Mouse (Mus musculus) granulocyte monocyte progenitor cell, adult 5-6 weeks (primary cell): ENCODE results near the gene Tas2r108. TPM values are rescaled to one million over a fixed set of nuclear protein-coding genes. Genes with fewer than 3 reads are reported as not detected.

Source experiments
- ATAC-seq: replicated peaks from 2 replicates; pipeline ENCODE4 v1.8.0; 2016; ENCODE audit warnings: mild to moderate bottlenecking, moderate TSS enrichment, inconsistent platforms; ENCODE audit not compliant: poor library complexity, severe bottlenecking
- total RNA-seq, 2 experiments: library from RNA; stranded (forward) in 1 of 2; stranded (reverse) in 1 of 2; fragments of 200-712, 200-1000 nt in 1 of 2; fragments of >200 nt in 1 of 2; fragmentation: Nextera tagmentation in 1 of 2; gene quantifications; 2 replicates each; pipeline ENCODE4 v1.2.3; 2014 to 2017

Gene Tas2r108
- total RNA-seq (2014; fragmentation: Nextera tagmentation) (not detected in 2 replicates), total RNA-seq (2017) (not detected in 2 replicates)

- ATAC-seq, result no peak
Measured at GRCm38 (mm10) chr6:40493229-40493628, at the start of gene Tas2r108. Gene Tas2r108 (plus strand): TSS chr6:40493529.

- no peak for ATAC-seq
Measured at GRCm38 (mm10) chr6:40448626-40449025, 44.7 kb upstream of the Tas2r108 start.

- ATAC-seq, result peak; percentile 65
Measured at GRCm38 (mm10) chr6:40454436-40455041, 38.8 kb upstream of the Tas2r108 start.

- ATAC-seq, result peak; percentile 92
Measured at GRCm38 (mm10) chr6:40465710-40466109, 27.6 kb upstream of the Tas2r108 start.

- ATAC-seq, result peak; percentile 97
Measured at GRCm38 (mm10) chr6:40470916-40471719, 22.2 kb upstream of the Tas2r108 start, which contains the start of gene Ssbp1. Gene Ssbp1 (plus strand): TSS chr6:40471352.

GRCm38 (mm10) chr6:40471720-40472010 is 21.7 kb upstream of the Tas2r108 start:
- no peak for ATAC-seq

GRCm38 (mm10) chr6:40476132-40476531 is 17.2 kb upstream of the Tas2r108 start:
- 0 out of 2 replicates have a peak, but pooled peaks have one; percentile 20 for ATAC-seq

- peak; percentile 66 for ATAC-seq
Measured at GRCm38 (mm10) chr6:40479705-40480104, 13.6 kb upstream of the Tas2r108 start.

GRCm38 (mm10) chr6:40482318-40482717 is 11.0 kb upstream of the Tas2r108 start:
- no peak for ATAC-seq

- ATAC-seq, result no peak
Measured at GRCm38 (mm10) chr6:40490933-40491332, 2.4 kb upstream of the Tas2r108 start, which contains the start of gene Tas2r137. Gene Tas2r137 (plus strand): TSS chr6:40491233.

GRCm38 (mm10) chr6:40519408-40519807 is 26.1 kb downstream of the Tas2r108 start, which contains the start of gene Prss37:
Gene Prss37 (minus strand): TSS chr6:40519508.
- ATAC-seq, result no peak

Other genes starting within 250 kb of the Tas2r108 start
- 23.5 and 24.3 TPM in 2 replicates for gene Agk, start 168.4 kb upstream of the Tas2r108 start, total RNA-seq (2014; fragmentation: Nextera tagmentation)
- 33.6 and 34.0 TPM in 2 replicates for gene Agk, start 168.4 kb upstream of the Tas2r108 start, total RNA-seq (2017)
- 5.3 and 10.0 TPM in 2 replicates for gene E330009J07Rik, start 57.4 kb upstream of the Tas2r108 start, total RNA-seq (2014; fragmentation: Nextera tagmentation)
- gene E330009J07Rik, start 57.4 kb upstream of the Tas2r108 start, total RNA-seq (2017), result 9.8 and 10.0 TPM in 2 replicates
- gene Wee2, start 54.4 kb upstream of the Tas2r108 start, total RNA-seq (2014; fragmentation: Nextera tagmentation), result not detected in 2 replicates
- not detected in 2 replicates for gene Wee2, start 54.4 kb upstream of the Tas2r108 start, total RNA-seq (2017)
- gene Ssbp1, start 22.2 kb upstream of the Tas2r108 start, total RNA-seq (2014; fragmentation: Nextera tagmentation), result 197 and 221 TPM in 2 replicates
- 146 and 170 TPM in 2 replicates for gene Ssbp1, start 22.2 kb upstream of the Tas2r108 start, total RNA-seq (2017)
- 0.88 TPM in 1 of 2 replicates, not detected in the other for gene Tas2r137, start 2.3 kb upstream of the Tas2r108 start, total RNA-seq (2014; fragmentation: Nextera tagmentation)
- 1.7 TPM in 1 of 2 replicates, not detected in the other for gene Tas2r137, start 2.3 kb upstream of the Tas2r108 start, total RNA-seq (2017)
- not detected in 2 replicates for gene Prss37, start 26.0 kb downstream of the Tas2r108 start, total RNA-seq (2014; fragmentation: Nextera tagmentation)
- not detected in 2 replicates for gene Prss37, start 26.0 kb downstream of the Tas2r108 start, total RNA-seq (2017)
- not detected in 2 replicates for gene Olfr461, start 61.5 kb downstream of the Tas2r108 start, total RNA-seq (2014; fragmentation: Nextera tagmentation)
- gene Olfr461, start 61.5 kb downstream of the Tas2r108 start, total RNA-seq (2017), result not detected in 2 replicates
- not detected in 2 replicates for gene Olfr460, start 76.0 kb downstream of the Tas2r108 start, total RNA-seq (2014; fragmentation: Nextera tagmentation)
- gene Olfr460, start 76.0 kb downstream of the Tas2r108 start, total RNA-seq (2017), result 0.21 TPM in 1 of 2 replicates, not detected in the other
- 59.5 and 89.0 TPM in 2 replicates for gene Clec5a, start 92.3 kb downstream of the Tas2r108 start, total RNA-seq (2014; fragmentation: Nextera tagmentation)
- gene Clec5a, start 92.3 kb downstream of the Tas2r108 start, total RNA-seq (2017), result 90.0 and 126 TPM in 2 replicates
- gene Tas2r138, start 119.8 kb downstream of the Tas2r108 start, total RNA-seq (2014; fragmentation: Nextera tagmentation), result not detected in 2 replicates
- gene Tas2r138, start 119.8 kb downstream of the Tas2r108 start, total RNA-seq (2017), result not detected in 2 replicates
- gene Mgam, start 135.3 kb downstream of the Tas2r108 start, total RNA-seq (2014; fragmentation: Nextera tagmentation), result 18.1 and 21.7 TPM in 2 replicates
- gene Mgam, start 135.3 kb downstream of the Tas2r108 start, total RNA-seq (2017), result 63.1 and 63.3 TPM in 2 replicates